Mouse (Mus musculus) embryo, embryonic 10 days (tissue): ENCODE data around the gene Sele.
"Not testable (repeated sequence)": the region's sequence is repeated elsewhere in the genome, so short reads cannot be mapped to it uniquely, and the experiment has no call there.

Source experiments
- DNase-seq: peaks from one replicate; pipeline ENCODE4 v3.0.0-alpha.2; 2015; ENCODE audit warnings: low spot score

Gene Sele

GRCm38 (mm10) chr1:164047934-164048333 is at the start of gene Sele:
Sele (plus strand) TSS chr1:164048234.
- no peak for DNase-seq

- no peak for DNase-seq
These were observed 46.1 kb upstream of the Sele start for GRCm38 (mm10) chr1:164001831-164002452.

GRCm38 (mm10) chr1:164004311-164004710 is 43.7 kb upstream of the Sele start:
- no peak for DNase-seq

GRCm38 (mm10) chr1:164009235-164009634 is 38.8 kb upstream of the Sele start:
- DNase-seq: peak; percentile 53

- DNase-seq: no peak
These were observed 33.4 kb upstream of the Sele start for GRCm38 (mm10) chr1:164014616-164015015.

- DNase-seq: no peak
These were observed 29.7 kb upstream of the Sele start for GRCm38 (mm10) chr1:164018221-164018896.

- DNase-seq: peak; percentile 31
These were observed 28.2 kb upstream of the Sele start for GRCm38 (mm10) chr1:164019789-164020188.

- not testable (repeated sequence) for DNase-seq
These were observed 27.3 kb upstream of the Sele start for GRCm38 (mm10) chr1:164020746-164021145.

GRCm38 (mm10) chr1:164022106-164022505 is 25.9 kb upstream of the Sele start:
- DNase-seq: not testable (repeated sequence)

GRCm38 (mm10) chr1:164025685-164026084 is 22.3 kb upstream of the Sele start:
- DNase-seq: no peak

- no peak for DNase-seq
These were observed 20.6 kb upstream of the Sele start for GRCm38 (mm10) chr1:164027416-164027815.

- DNase-seq: no peak
These were observed 7.5 kb upstream of the Sele start for GRCm38 (mm10) chr1:164040385-164041135.

GRCm38 (mm10) chr1:164043549-164043948 is 4.5 kb upstream of the Sele start:
- DNase-seq: no peak

GRCm38 (mm10) chr1:164053561-164053960 is 5.5 kb downstream of the Sele start:
- no peak for DNase-seq

- peak; percentile 9 for DNase-seq
These were observed 6.8 kb downstream of the Sele start for GRCm38 (mm10) chr1:164054800-164055199.

- no peak for DNase-seq
These were observed 12.0 kb downstream of the Sele start for GRCm38 (mm10) chr1:164060071-164060470.

GRCm38 (mm10) chr1:164061278-164061677 is 13.2 kb downstream of the Sele start:
- peak; percentile 16 for DNase-seq

GRCm38 (mm10) chr1:164061925-164062324 is 13.9 kb downstream of the Sele start, which contains the start of gene Sell:
Sell (plus strand) TSS chr1:164061982.
- DNase-seq: no peak

GRCm38 (mm10) chr1:164062856-164063255 is 14.8 kb downstream of the Sele start:
- DNase-seq: no peak

GRCm38 (mm10) chr1:164063745-164064144 is 15.7 kb downstream of the Sele start:
- DNase-seq: no peak

GRCm38 (mm10) chr1:164069261-164069660 is 21.2 kb downstream of the Sele start:
- DNase-seq: no peak

GRCm38 (mm10) chr1:164070461-164070860 is 22.4 kb downstream of the Sele start:
- no peak for DNase-seq

GRCm38 (mm10) chr1:164071111-164071510 is 23.1 kb downstream of the Sele start:
- DNase-seq: no peak
